Mouse (Mus musculus): ENCODE measurements at regions not wholly inside any gene's neighbourhood (a gene's known extent, or its start where the extent isn't known, plus 50 kb on each side); places are given as distances from the start of the nearest gene placed in this dataset.

GRCm38 (mm10) chr13:60001637-60002036 is 175.5 kb downstream of the Gas1 start:
- WGBS: 49% methylated on average over 4 of the region's 4 CpGs
- Histone ChIP-seq H3K9me3 (replicated peaks; ENCODE audit: control insufficient read depth, low read length, poor library complexity, severe bottlenecking) (no peaks in the 10 kb centered on the region), H3K4me1 (ENCODE audit: control insufficient read depth, insufficient read depth, low read length) (no peaks in the 10 kb centered on the region; the same call in 1 of the 2 replicates), H3K27ac (ENCODE audit: low read length) (no peak overlapping the region), H3K27me3 (ENCODE audit: control insufficient read depth, insufficient read depth, low read depth, low read length) (no peaks in the 10 kb centered on the region), H3K4me2 (ENCODE audit: low read length) (no peak overlapping the region), H3K9ac (ENCODE audit: low read depth, low read length) (no peak overlapping the region), H3K36me3 (ENCODE audit: control insufficient read depth, insufficient read depth, low read length) (no peaks in the 10 kb centered on the region), H3K4me3 (ENCODE audit: low read depth, low read length) (no peak overlapping the region)
- no peak for ATAC-seq

GRCm38 (mm10) chr13:60000618-60001347 is 176.4 kb downstream of the Gas1 start:
- Histone ChIP-seq H3K4me2 (ENCODE audit: low read length) (no peak overlapping the region), H3K9ac (ENCODE audit: low read depth, low read length) (no peak overlapping the region), H3K4me3 (ENCODE audit: low read depth, low read length) (no peak overlapping the region), H3K9me3 (replicated peaks; ENCODE audit: control insufficient read depth, low read length, poor library complexity, severe bottlenecking) (no peaks in the 10 kb centered on the region), H3K36me3 (ENCODE audit: control insufficient read depth, insufficient read depth, low read length) (no peaks in the 10 kb centered on the region), H3K27me3 (ENCODE audit: control insufficient read depth, insufficient read depth, low read depth, low read length) (no peaks in the 10 kb centered on the region), H3K4me1 (ENCODE audit: control insufficient read depth, insufficient read depth, low read length) (no peaks in the 10 kb centered on the region; the same call in 1 of the 2 replicates), H3K27ac (ENCODE audit: low read length) (no peak overlapping the region)
- WGBS: 40% methylated on average over 8 of the region's 8 CpGs
- ATAC-seq: 0 out of 2 replicates have a peak, but pooled peaks have one; percentile 48

GRCm38 (mm10) chr13:59997431-59997830 is 174.5 kb upstream of the Tut7 start:
- whole genome bisulfite sequencing: 93% methylated on average over 3 of the region's 3 CpGs
- ATAC-seq: no peak

GRCm38 (mm10) chr13:59996146-59996814 is 173.3 kb upstream of the Tut7 start:
- no peaks in the 10 kb centered on the region for H3K9me3 ChIP-seq (replicated peaks; ENCODE audit: control insufficient read depth, low read length, poor library complexity, severe bottlenecking)
- H3K4me1 ChIP-seq (ENCODE audit: control insufficient read depth, insufficient read depth, low read length): no peaks in the 10 kb centered on the region; the same call in 1 of the 2 replicates
- H3K27ac ChIP-seq (ENCODE audit: low read length): no peak overlapping the region
- no peaks in the 10 kb centered on the region for H3K36me3 ChIP-seq (ENCODE audit: control insufficient read depth, insufficient read depth, low read length)
- no peak overlapping the region for H3K9ac ChIP-seq (ENCODE audit: low read depth, low read length)
- ATAC-seq: no peak
- no peak overlapping the region for H3K4me3 ChIP-seq (ENCODE audit: low read depth, low read length)
- H3K27me3 ChIP-seq (ENCODE audit: control insufficient read depth, insufficient read depth, low read depth, low read length): no peaks in the 10 kb centered on the region
- H3K4me2 ChIP-seq (ENCODE audit: low read length): no peak overlapping the region
- WGBS: 81% methylated on average over 13 of the region's 13 CpGs

More at GRCm38 (mm10) chr13:59997431-59997830, 174.5 kb upstream of the Tut7 start:
- H3K4me1 ChIP-seq (ENCODE audit: control insufficient read depth, insufficient read depth, low read length): no peaks in the 10 kb centered on the region; the same call in 1 of the 2 replicates
- H3K36me3 ChIP-seq (ENCODE audit: control insufficient read depth, insufficient read depth, low read length): no peaks in the 10 kb centered on the region
- H3K27me3 ChIP-seq (ENCODE audit: control insufficient read depth, insufficient read depth, low read depth, low read length): no peaks in the 10 kb centered on the region
- no peak overlapping the region for H3K4me2 ChIP-seq (ENCODE audit: low read length)
- H3K4me3 ChIP-seq (ENCODE audit: low read depth, low read length): no peak overlapping the region
- no peak overlapping the region for H3K9ac ChIP-seq (ENCODE audit: low read depth, low read length)
- no peaks in the 10 kb centered on the region for H3K9me3 ChIP-seq (replicated peaks; ENCODE audit: control insufficient read depth, low read length, poor library complexity, severe bottlenecking)
- no peak overlapping the region for H3K27ac ChIP-seq (ENCODE audit: low read length)

- no peak overlapping the region for H3K4me2 ChIP-seq (ENCODE audit: low read length)
- ATAC-seq: peak; percentile 56; the same call in 1 of the 2 replicates
- no peaks in the 10 kb centered on the region for H3K27me3 ChIP-seq (ENCODE audit: control insufficient read depth, insufficient read depth, low read depth, low read length)
- H3K36me3 ChIP-seq (ENCODE audit: control insufficient read depth, insufficient read depth, low read length): no peaks in the 10 kb centered on the region
- H3K9ac ChIP-seq (ENCODE audit: low read depth, low read length): no peak overlapping the region
- H3K27ac ChIP-seq (ENCODE audit: low read length): no peak overlapping the region
- no peak overlapping the region for H3K4me3 ChIP-seq (ENCODE audit: low read depth, low read length)
- H3K9me3 ChIP-seq (replicated peaks; ENCODE audit: control insufficient read depth, low read length, poor library complexity, severe bottlenecking): no peaks in the 10 kb centered on the region
- WGBS: 37% methylated on average over 11 of the region's 11 CpGs
- no peaks in the 10 kb centered on the region for H3K4me1 ChIP-seq (ENCODE audit: control insufficient read depth, insufficient read depth, low read length)
These were observed 170.0 kb upstream of the Tut7 start for GRCm38 (mm10) chr13:59992780-59993501.

- Histone ChIP-seq H3K4me2 (ENCODE audit: low read length) (no peak overlapping the region), H3K27me3 (ENCODE audit: control insufficient read depth, insufficient read depth, low read depth, low read length) (no peaks in the 10 kb centered on the region), H3K4me1 (ENCODE audit: control insufficient read depth, insufficient read depth, low read length) (no peaks in the 10 kb centered on the region), H3K27ac (ENCODE audit: low read length) (no peak overlapping the region), H3K9me3 (replicated peaks; ENCODE audit: control insufficient read depth, low read length, poor library complexity, severe bottlenecking) (0 out of 2 replicates have a peak, but pooled peaks cover 1% of the 10 kb centered on the region), H3K36me3 (ENCODE audit: control insufficient read depth, insufficient read depth, low read length) (no peaks in the 10 kb centered on the region), H3K9ac (ENCODE audit: low read depth, low read length) (no peak overlapping the region), H3K4me3 (ENCODE audit: low read depth, low read length) (no peak overlapping the region)
- ATAC-seq: no peak
These were observed 169.4 kb upstream of the Tut7 start for GRCm38 (mm10) chr13:59992346-59992745.

GRCm38 (mm10) chr13:59990402-59991280 is 167.7 kb upstream of the Tut7 start:
- Histone ChIP-seq H3K9me3 (replicated peaks; ENCODE audit: control insufficient read depth, low read length, poor library complexity, severe bottlenecking) (0 out of 2 replicates have a peak, but pooled peaks cover 3% of the 10 kb centered on the region), H3K27me3 (ENCODE audit: control insufficient read depth, insufficient read depth, low read depth, low read length) (no peaks in the 10 kb centered on the region), H3K9ac (ENCODE audit: low read depth, low read length) (no peak overlapping the region), H3K4me3 (ENCODE audit: low read depth, low read length) (no peak overlapping the region), H3K4me1 (ENCODE audit: control insufficient read depth, insufficient read depth, low read length) (no peaks in the 10 kb centered on the region), H3K4me2 (ENCODE audit: low read length) (no peak overlapping the region), H3K36me3 (ENCODE audit: control insufficient read depth, insufficient read depth, low read length) (no peaks in the 10 kb centered on the region), H3K27ac (ENCODE audit: low read length) (no peak overlapping the region)
- 74% methylated on average over 10 of the region's 10 CpGs for WGBS
- no peak for ATAC-seq

- H3K27me3 ChIP-seq (ENCODE audit: control insufficient read depth, insufficient read depth, low read depth, low read length): no peaks in the 10 kb centered on the region
- 0 out of 2 replicates have a peak, but pooled peaks cover 3% of the 10 kb centered on the region for H3K9me3 ChIP-seq (replicated peaks; ENCODE audit: control insufficient read depth, low read length, poor library complexity, severe bottlenecking)
- no peak overlapping the region for H3K4me2 ChIP-seq (ENCODE audit: low read length)
- WGBS: 64% methylated on average over 7 of the region's 7 CpGs
- no peak overlapping the region for H3K27ac ChIP-seq (ENCODE audit: low read length)
- H3K4me3 ChIP-seq (ENCODE audit: low read depth, low read length): no peak overlapping the region
- H3K36me3 ChIP-seq (ENCODE audit: control insufficient read depth, insufficient read depth, low read length): no peaks in the 10 kb centered on the region
- no peak overlapping the region for H3K9ac ChIP-seq (ENCODE audit: low read depth, low read length)
- no peak for ATAC-seq
- H3K4me1 ChIP-seq (ENCODE audit: control insufficient read depth, insufficient read depth, low read length): no peaks in the 10 kb centered on the region
These were observed 165.5 kb upstream of the Tut7 start for GRCm38 (mm10) chr13:59988393-59988965.

Data from midbrain, embryonic 16.5 days (tissue).